Mouse (Mus musculus) cerebellum, postnatal 4 days (tissue): ENCODE data around the gene Slc22a15.

ENCODE experiments used
- DNase-seq, 2 experiments: peaks; one replicate each; pipeline ENCODE4 v3.0.0; 2022; ENCODE audit warnings: low spot score in 2 of 2, mixed read lengths in 1 of 2

Gene Slc22a15

GRCm38 (mm10) chr3:101923843-101924740 is at the start of gene Slc22a15:
Slc22a15 (minus strand) TSS chr3:101924453.
- peak; percentile 27 to 62 for DNase-seq

- no peak for DNase-seq
Measured at GRCm38 (mm10) chr3:101966825-101967558, 42.7 kb upstream of the Slc22a15 start.

GRCm38 (mm10) chr3:101964352-101964751 is 40.1 kb upstream of the Slc22a15 start:
- no peak for DNase-seq

DNA sequence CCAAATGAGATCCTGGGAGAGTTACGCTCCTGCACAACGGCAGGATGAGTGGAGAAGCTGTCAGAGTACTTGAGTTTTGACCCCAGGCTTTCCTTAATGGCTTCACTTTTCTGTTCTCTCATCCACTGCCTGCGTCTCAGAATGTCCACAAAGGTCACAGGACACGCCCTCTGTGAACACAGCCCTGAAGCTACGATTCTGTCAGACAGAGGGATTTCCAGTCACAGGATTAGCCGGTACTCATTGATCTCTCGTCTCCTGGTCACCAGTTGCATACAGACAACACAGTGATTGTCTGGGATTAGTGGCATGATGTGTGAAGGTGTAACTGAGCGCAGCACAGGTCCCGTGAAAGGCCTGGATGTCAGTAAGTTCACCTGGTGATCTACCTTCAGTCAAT is 39.2 kb upstream of the Slc22a15 start:
- no peak for DNase-seq

- DNase-seq: peak in 1 of 2 experiments; percentile 25
Measured at GRCm38 (mm10) chr3:101961146-101961835, 37.0 kb upstream of the Slc22a15 start.

GRCm38 (mm10) chr3:101958047-101958446 is 33.8 kb upstream of the Slc22a15 start:
- no peak for DNase-seq

- DNase-seq: peak in 1 of 2 experiments; percentile 25
Measured at GRCm38 (mm10) chr3:101953506-101953905, 29.3 kb upstream of the Slc22a15 start.

- DNase-seq: no peak
Measured at GRCm38 (mm10) chr3:101952577-101952976, 28.3 kb upstream of the Slc22a15 start.

DNA sequence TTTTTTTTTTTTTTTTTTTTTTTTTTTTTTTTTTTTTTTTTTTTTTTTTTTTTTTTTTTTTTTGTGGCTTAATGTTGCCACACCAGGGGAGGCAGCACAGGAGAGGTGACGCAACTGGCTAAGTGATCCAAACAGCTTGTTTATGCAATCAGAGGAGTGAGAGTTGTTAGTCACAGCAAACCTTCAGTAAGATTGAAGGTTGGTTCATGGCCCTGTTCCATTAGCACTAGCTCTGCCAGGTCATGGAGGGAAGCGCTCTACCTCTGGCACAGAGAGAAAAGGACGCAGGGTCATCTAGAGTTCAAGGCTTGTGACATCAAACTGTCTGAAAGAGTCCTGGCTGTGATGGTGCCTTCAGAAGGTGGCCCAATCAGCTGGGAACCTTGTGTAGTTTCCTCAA is 24.3 kb upstream of the Slc22a15 start:
- DNase-seq: no peak

- DNase-seq: no peak
Measured at GRCm38 (mm10) chr3:101947250-101947649, 23.0 kb upstream of the Slc22a15 start.

DNA sequence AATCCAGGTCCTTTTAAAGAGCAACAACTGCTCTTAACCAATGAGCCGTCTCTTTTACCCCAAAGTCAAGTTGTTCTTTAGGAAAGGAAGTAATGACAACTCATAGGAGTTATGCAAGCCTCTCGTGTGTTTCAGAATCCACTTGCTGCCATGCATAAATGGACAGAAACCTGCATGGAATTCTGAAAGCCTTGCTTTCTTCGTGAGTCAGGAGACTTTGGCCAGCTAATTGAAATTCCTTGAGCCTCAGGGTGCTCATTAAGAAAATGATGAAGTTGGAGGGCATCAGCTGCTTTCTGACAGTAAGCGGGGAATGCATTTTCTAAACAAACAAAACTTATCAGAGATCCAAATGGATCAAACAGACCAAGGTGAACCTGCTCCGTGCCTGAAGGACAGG is 21.0 kb upstream of the Slc22a15 start:
- no peak for DNase-seq

- DNase-seq: no peak
Measured at GRCm38 (mm10) chr3:101940418-101940817, 16.2 kb upstream of the Slc22a15 start.

- no peak for DNase-seq
Measured at GRCm38 (mm10) chr3:101939865-101940264, 15.6 kb upstream of the Slc22a15 start.

GRCm38 (mm10) chr3:101939152-101939551 is 14.9 kb upstream of the Slc22a15 start:
- no peak for DNase-seq

- no peak for DNase-seq
Measured at GRCm38 (mm10) chr3:101936369-101936768, 12.1 kb upstream of the Slc22a15 start.

- no peak for DNase-seq
Measured at GRCm38 (mm10) chr3:101933820-101934219, 9.6 kb upstream of the Slc22a15 start.

DNA sequence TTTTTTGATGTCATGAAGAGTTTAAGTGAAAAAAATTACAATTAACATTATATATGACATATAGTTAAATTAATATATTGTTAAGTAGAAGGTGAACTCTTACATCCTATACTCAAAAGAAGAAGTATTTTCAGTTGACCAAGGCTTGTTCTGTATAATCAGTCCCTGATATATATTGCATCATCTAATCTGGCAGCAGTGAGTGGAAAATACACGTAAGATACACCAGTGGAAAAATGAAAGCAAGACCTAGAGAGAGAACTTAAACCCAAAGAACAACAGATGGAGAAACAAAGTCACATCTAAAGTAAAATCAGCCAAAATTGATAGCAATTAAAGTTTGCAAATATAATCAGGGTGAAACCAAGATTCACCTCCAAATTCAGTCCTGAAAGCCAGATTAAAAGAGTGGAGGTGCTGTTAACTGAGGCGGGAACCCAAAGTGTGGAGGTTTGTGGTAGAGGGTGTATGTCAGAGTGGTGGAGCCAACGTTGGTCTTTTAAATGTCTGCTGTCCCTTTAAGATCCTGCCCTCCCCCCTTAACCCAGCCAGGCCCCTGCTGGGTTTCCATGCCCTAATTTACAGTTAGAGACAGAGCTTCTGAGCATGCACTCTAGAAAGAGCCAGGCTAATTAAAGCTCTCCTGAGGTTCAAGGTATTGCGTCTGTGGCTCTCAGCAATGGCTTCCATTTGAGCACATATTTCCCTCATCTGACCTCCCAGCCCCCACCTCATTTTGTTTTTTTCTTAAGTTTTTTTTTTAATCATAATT is 5.0 kb upstream of the Slc22a15 start:
- no peak for DNase-seq

DNA sequence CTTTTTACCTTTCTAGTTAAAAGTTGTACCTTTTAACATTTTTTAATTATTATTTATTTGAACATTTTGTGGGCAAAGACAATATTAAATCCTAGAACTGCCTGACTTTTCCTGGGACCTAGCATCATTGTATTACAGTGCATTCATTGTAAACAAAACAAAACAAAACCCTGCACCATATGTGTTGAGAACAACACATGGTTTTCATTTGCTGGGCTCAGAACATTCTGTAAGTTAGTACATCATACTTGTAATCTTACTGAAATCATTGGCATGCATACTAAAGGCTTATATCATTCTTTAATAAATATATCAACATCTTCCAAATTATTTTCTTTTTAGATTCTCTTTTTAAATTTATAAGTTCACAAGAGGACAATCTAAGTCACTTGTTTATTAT is 2.4 kb upstream of the Slc22a15 start:
- no peak for DNase-seq

GRCm38 (mm10) chr3:101925663-101926062 is 1.4 kb upstream of the Slc22a15 start:
- DNase-seq: peak in 1 of 2 experiments; percentile 34

DNA sequence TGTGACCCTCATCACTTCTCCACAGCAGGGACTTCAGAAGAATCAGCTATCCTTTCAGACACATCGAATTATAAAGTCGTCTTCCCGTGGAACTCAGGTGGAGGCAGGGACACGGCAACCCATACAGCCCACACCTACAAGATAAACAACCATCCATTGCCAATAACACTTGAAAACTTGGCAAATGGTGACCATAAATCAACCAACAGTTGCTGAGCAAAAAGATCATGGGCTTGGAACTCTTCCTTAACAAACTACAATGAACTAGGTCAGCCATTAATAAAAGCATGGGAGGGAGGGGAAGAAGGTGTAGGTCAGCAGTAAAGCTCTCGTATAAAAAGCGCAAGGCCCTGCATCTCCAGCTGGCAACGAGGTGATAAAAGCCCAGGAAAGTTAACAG is 1.9 kb downstream of the Slc22a15 start:
- no peak for DNase-seq

GRCm38 (mm10) chr3:101918526-101918925 is 5.7 kb downstream of the Slc22a15 start:
- no peak for DNase-seq
